Mouse (Mus musculus): ENCODE data around the gene Lin9. TPM values are rescaled to one million over a fixed set of nuclear protein-coding genes. Genes with fewer than 3 reads are reported as not detected.
"Not testable (repeated sequence)": the region's sequence is repeated elsewhere in the genome, so short reads cannot be mapped to it uniquely, and the experiment has no call there.

The Lin9 gene
- polyA plus RNA-seq, 1 experiment from 2014 or later, result 25.9 TPM

GRCm38 (mm10) chr1:180622389-180622788 is 18.6 kb upstream of the Lin9 start:
- DNase-seq (ENCODE audit: low spot score), result no peak
- WGBS, result 88% methylated on average over 4 of the region's 4 CpGs
- ATAC-seq (ENCODE audit: low FRiP score), result no peak
- no peaks in the 10 kb centered on the region for H3K4me1 ChIP-seq (replicated peaks; ENCODE audit: control insufficient read depth, insufficient read depth, low read length)
- no peak overlapping the region for H3K4me2 ChIP-seq (replicated peaks; ENCODE audit: low read depth, low read length)
- no peak overlapping the region for H3K4me3 ChIP-seq (ENCODE audit: low read depth, low read length)
- H3K9ac ChIP-seq (ENCODE audit: low read depth, low read length), result no peak overlapping the region
- H3K27ac ChIP-seq (ENCODE audit: low read depth, low read length), result no peak overlapping the region
- no peaks in the 10 kb centered on the region for H3K9me3 ChIP-seq (ENCODE audit: control insufficient read depth, low read length)
- no peaks in the 10 kb centered on the region for H3K36me3 ChIP-seq (ENCODE audit: control insufficient read depth, insufficient read depth, low read length)
- H3K27me3 ChIP-seq (ENCODE audit: control insufficient read depth, insufficient read depth, low read length), result no peaks in the 10 kb centered on the region

DNA sequence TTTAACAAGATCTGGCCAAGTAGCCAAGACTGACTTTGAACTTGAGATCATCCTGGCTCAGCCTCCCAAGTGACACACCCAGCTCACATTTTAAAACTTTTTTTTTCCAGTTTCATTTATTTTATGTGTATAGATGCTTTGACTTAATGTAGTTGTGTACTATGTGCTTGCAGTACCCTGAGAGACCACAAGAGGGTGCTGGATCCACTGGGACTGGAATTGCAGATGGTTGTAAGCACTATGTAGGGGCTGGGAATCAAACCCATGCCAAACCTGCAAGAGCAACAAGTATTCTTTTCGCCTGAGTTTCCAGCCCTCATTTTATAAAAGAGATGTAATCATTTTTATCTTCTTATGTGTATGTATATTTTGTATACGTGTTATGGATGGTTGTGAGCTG is 17.0 kb upstream of the Lin9 start:
- ATAC-seq (ENCODE audit: low FRiP score), result no peak
- no peak overlapping the region for H3K9ac ChIP-seq (ENCODE audit: low read depth, low read length)
- H3K4me3 ChIP-seq (ENCODE audit: low read depth, low read length), result no peak overlapping the region
- H3K27ac ChIP-seq (ENCODE audit: low read depth, low read length), result no peak overlapping the region
- H3K4me2 ChIP-seq (replicated peaks; ENCODE audit: low read depth, low read length), result no peak overlapping the region
- 87% methylated on average over 2 of the region's 2 CpGs for WGBS
- H3K9me3 ChIP-seq (ENCODE audit: control insufficient read depth, low read length), result no peaks in the 10 kb centered on the region
- H3K36me3 ChIP-seq (ENCODE audit: control insufficient read depth, insufficient read depth, low read length), result no peaks in the 10 kb centered on the region
- H3K27me3 ChIP-seq (ENCODE audit: control insufficient read depth, insufficient read depth, low read length), result no peaks in the 10 kb centered on the region
- H3K4me1 ChIP-seq (replicated peaks; ENCODE audit: control insufficient read depth, insufficient read depth, low read length), result no peaks in the 10 kb centered on the region
- DNase-seq (ENCODE audit: low spot score), result peak; percentile 24

- no peak for ATAC-seq (ENCODE audit: low FRiP score)
- DNase-seq (ENCODE audit: low spot score), result no peak
- no peak overlapping the region for H3K4me2 ChIP-seq (replicated peaks; ENCODE audit: low read depth, low read length)
- H3K4me1 ChIP-seq (replicated peaks; ENCODE audit: control insufficient read depth, insufficient read depth, low read length), result no peaks in the 10 kb centered on the region
- no peaks in the 10 kb centered on the region for H3K9me3 ChIP-seq (ENCODE audit: control insufficient read depth, low read length)
- H3K27me3 ChIP-seq (ENCODE audit: control insufficient read depth, insufficient read depth, low read length), result no peaks in the 10 kb centered on the region
- H3K4me3 ChIP-seq (ENCODE audit: low read depth, low read length), result no peak overlapping the region
- H3K9ac ChIP-seq (ENCODE audit: low read depth, low read length), result no peak overlapping the region
- H3K36me3 ChIP-seq (ENCODE audit: control insufficient read depth, insufficient read depth, low read length), result no peaks in the 10 kb centered on the region
- H3K27ac ChIP-seq (ENCODE audit: low read depth, low read length), result no peak overlapping the region
- WGBS, result 68% methylated on average over 2 of the region's 2 CpGs
Measured at GRCm38 (mm10) chr1:180626141-180626540, 14.8 kb upstream of the Lin9 start.

- not testable (repeated sequence) for H3K36me3 ChIP-seq (ENCODE audit: control insufficient read depth, insufficient read depth, low read length); H3K27ac ChIP-seq (ENCODE audit: low read depth, low read length); DNase-seq (ENCODE audit: low spot score); H3K4me3 ChIP-seq (ENCODE audit: low read depth, low read length); H3K4me2 ChIP-seq (replicated peaks; ENCODE audit: low read depth, low read length); H3K9me3 ChIP-seq (ENCODE audit: control insufficient read depth, low read length); H3K27me3 ChIP-seq (ENCODE audit: control insufficient read depth, insufficient read depth, low read length); H3K4me1 ChIP-seq (replicated peaks; ENCODE audit: control insufficient read depth, insufficient read depth, low read length); ATAC-seq (ENCODE audit: low FRiP score); H3K9ac ChIP-seq (ENCODE audit: low read depth, low read length)
- WGBS, result 89% methylated on average over 2 of the region's 2 CpGs
Measured at GRCm38 (mm10) chr1:180637796-180638195, 3.2 kb upstream of the Lin9 start.

DNA sequence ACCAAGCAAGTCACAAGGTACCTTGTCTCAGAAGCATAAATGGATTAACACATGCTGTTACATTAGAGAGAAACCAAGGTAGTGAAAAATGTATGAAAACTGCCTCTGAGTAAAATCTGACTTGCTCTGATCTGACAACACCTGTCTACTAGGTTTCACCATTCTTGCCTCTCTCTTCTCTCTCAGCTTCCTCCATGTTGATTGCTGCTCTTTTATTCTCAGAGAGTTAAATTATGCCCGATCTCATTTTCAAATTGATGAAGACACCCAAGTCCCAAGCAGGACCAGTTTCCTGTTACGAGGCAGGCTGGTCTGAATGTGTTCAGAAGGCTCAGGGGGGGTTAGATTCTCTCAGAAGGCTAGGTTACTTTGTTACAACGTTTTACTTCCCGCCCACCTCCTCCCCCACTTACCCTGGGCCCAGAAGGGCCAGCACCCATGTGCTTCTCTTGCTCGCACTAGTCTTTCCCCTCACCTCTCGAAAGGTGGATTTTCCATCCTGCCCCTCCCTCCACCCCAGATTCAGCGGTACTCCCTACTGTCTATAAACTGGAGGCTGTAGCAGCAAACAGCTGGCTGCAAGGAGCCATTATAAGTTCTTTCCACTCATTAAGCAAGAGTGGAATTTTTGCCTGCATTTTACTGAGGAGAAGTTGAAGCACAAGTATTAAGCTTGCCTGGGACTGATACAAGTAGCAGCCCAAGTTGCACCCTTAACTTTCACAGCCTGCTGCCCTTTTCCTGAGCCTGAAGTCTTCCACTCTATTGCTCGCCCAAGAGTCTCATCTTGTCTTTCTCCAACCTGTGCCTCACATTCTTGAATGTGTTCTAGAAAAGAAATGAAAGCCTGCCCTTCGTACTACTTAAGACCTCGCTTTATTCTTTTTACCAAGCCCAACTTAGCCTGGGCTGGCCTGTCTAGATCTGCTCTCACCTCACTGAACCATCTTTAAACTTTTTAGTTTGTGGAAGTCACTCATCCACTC is 1.2 kb upstream of the Lin9 start:
- no peaks in the 10 kb centered on the region for H3K36me3 ChIP-seq (ENCODE audit: control insufficient read depth, insufficient read depth, low read length)
- no peak for ATAC-seq (ENCODE audit: low FRiP score)
- peak overlapping the region; percentile 90; the same call in 1 of the 2 replicates for H3K27ac ChIP-seq (ENCODE audit: low read depth, low read length)
- 50% methylated on average over 10 of the region's 10 CpGs for WGBS
- H3K9me3 ChIP-seq (ENCODE audit: control insufficient read depth, low read length), result no peaks in the 10 kb centered on the region
- peaks cover 3% of the 10 kb centered on the region; the same call in 1 of the 2 replicates for H3K4me1 ChIP-seq (replicated peaks; ENCODE audit: control insufficient read depth, insufficient read depth, low read length)
- no peaks in the 10 kb centered on the region for H3K27me3 ChIP-seq (ENCODE audit: control insufficient read depth, insufficient read depth, low read length)
- peak overlapping the region; percentile 98 for H3K4me3 ChIP-seq (ENCODE audit: low read depth, low read length)
- H3K9ac ChIP-seq (ENCODE audit: low read depth, low read length), result peak overlapping the region; percentile 100
- peak overlapping the region; percentile 80 for H3K4me2 ChIP-seq (replicated peaks; ENCODE audit: low read depth, low read length)
- peak; percentile 17 for DNase-seq (ENCODE audit: low spot score)

GRCm38 (mm10) chr1:180640605-180641125 is 285 bp upstream of the Lin9 start:
- ATAC-seq (ENCODE audit: low FRiP score) (peak; percentile 77), DNase-seq (ENCODE audit: low spot score) (peak; percentile 77)
- Histone ChIP-seq H3K36me3 (ENCODE audit: control insufficient read depth, insufficient read depth, low read length) (no peaks in the 10 kb centered on the region), H3K9ac (ENCODE audit: low read depth, low read length) (peak overlapping the region; percentile 100), H3K27ac (ENCODE audit: low read depth, low read length) (peak overlapping the region; percentile 90), H3K9me3 (ENCODE audit: control insufficient read depth, low read length) (no peaks in the 10 kb centered on the region), H3K27me3 (ENCODE audit: control insufficient read depth, insufficient read depth, low read length) (no peaks in the 10 kb centered on the region), H3K4me3 (ENCODE audit: low read depth, low read length) (peak overlapping the region; percentile 98), H3K4me1 (replicated peaks; ENCODE audit: control insufficient read depth, insufficient read depth, low read length) (peaks cover 3% of the 10 kb centered on the region; the same call in 1 of the 2 replicates), H3K4me2 (replicated peaks; ENCODE audit: low read depth, low read length) (peak overlapping the region; percentile 80)
- 0% methylated on average over 27 of the region's 61 CpGs for WGBS

- peak; percentile 51 for ATAC-seq (ENCODE audit: low FRiP score)
- peak; percentile 71 for DNase-seq (ENCODE audit: low spot score)
- peaks cover 3% of the 10 kb centered on the region; the same call in 1 of the 2 replicates for H3K4me1 ChIP-seq (replicated peaks; ENCODE audit: control insufficient read depth, insufficient read depth, low read length)
- no peaks in the 10 kb centered on the region for H3K27me3 ChIP-seq (ENCODE audit: control insufficient read depth, insufficient read depth, low read length)
- no peaks in the 10 kb centered on the region for H3K9me3 ChIP-seq (ENCODE audit: control insufficient read depth, low read length)
- H3K4me2 ChIP-seq (replicated peaks; ENCODE audit: low read depth, low read length), result peak overlapping the region; percentile 80
- peak overlapping the region; percentile 100 for H3K9ac ChIP-seq (ENCODE audit: low read depth, low read length)
- H3K4me3 ChIP-seq (ENCODE audit: low read depth, low read length), result peak overlapping the region; percentile 98
- H3K36me3 ChIP-seq (ENCODE audit: control insufficient read depth, insufficient read depth, low read length), result no peaks in the 10 kb centered on the region
- H3K27ac ChIP-seq (ENCODE audit: low read depth, low read length), result peak overlapping the region; percentile 90
- WGBS, result 5% methylated on average over 40 of the region's 50 CpGs
Measured at GRCm38 (mm10) chr1:180641518-180642227, 723 bp downstream of the Lin9 start.

- WGBS, result 86% methylated on average over 8 of the region's 8 CpGs
- Histone ChIP-seq H3K4me3 (ENCODE audit: low read depth, low read length) (peak overlapping the region; percentile 98), H3K9me3 (ENCODE audit: control insufficient read depth, low read length) (no peaks in the 10 kb centered on the region), H3K9ac (ENCODE audit: low read depth, low read length) (peak overlapping the region; percentile 100), H3K27ac (ENCODE audit: low read depth, low read length) (no peak overlapping the region), H3K4me1 (replicated peaks; ENCODE audit: control insufficient read depth, insufficient read depth, low read length) (peaks cover 3% of the 10 kb centered on the region; the same call in 1 of the 2 replicates), H3K27me3 (ENCODE audit: control insufficient read depth, insufficient read depth, low read length) (no peaks in the 10 kb centered on the region), H3K4me2 (replicated peaks; ENCODE audit: low read depth, low read length) (peak overlapping the region; percentile 80), H3K36me3 (ENCODE audit: control insufficient read depth, insufficient read depth, low read length) (no peaks in the 10 kb centered on the region)
- no peak for ATAC-seq (ENCODE audit: low FRiP score)
- no peak for DNase-seq (ENCODE audit: low spot score)
Measured at GRCm38 (mm10) chr1:180642228-180642564, 1.2 kb downstream of the Lin9 start.

All from hindbrain, embryonic 11.5 days (tissue).